8 mouse cellular contexts compared by ENCODE assay signal in the genomic region with DNA sequence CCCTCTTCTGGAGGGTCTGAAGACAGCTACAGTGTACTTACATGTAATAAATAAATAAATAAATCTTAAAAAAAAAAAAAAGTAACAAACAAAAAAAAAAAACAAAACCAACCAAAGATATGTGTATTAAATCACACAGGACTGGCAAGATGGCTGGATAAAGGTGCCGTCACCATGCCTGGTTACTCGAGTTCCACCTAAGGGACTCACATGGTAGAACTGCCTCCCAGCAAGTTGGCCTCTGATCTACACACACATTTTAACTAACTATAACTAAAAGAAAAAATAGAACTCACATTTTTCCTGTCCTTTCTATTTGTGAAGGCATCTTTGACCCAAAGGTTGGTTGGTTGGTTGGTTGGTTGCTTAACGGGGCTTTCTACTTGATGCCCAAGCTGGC. TPM values are rescaled to one million over a fixed set of nuclear protein-coding genes. Genes with fewer than 3 reads are reported as not detected.
DNase-seq lines count a peak whose midpoint lies in the region; ATAC-seq and TF ChIP-seq lines count a peak whose summit lies in the region.

No protein-coding gene starts in this region.

- no peak for ATAC-seq in limb, embryonic 15.5 days (ENCODE audit: insufficient number of reproducible peaks, low FRiP score, low TSS enrichment, low read depth)

- H3K9me3 ChIP-seq in limb, embryonic 15.5 days: no peaks in the 10 kb centered on the region

- no peaks in the 10 kb centered on the region for H3K36me3 ChIP-seq in testis, adult 2 months (ENCODE audit: control insufficient read depth, insufficient read depth, low read length)
- 0 out of 2 replicates have a peak, but pooled peaks cover 3% of the 10 kb centered on the region for H3K36me3 ChIP-seq in limb, embryonic 15.5 days

- WGBS in cerebellum, adult 2 months: 79% methylated on average over 3 of the region's 3 CpGs
- WGBS in limb, embryonic 15.5 days: 80% methylated on average over 3 of the region's 3 CpGs

- H3K27me3 ChIP-seq in cerebellum, adult 2 months (ENCODE audit: control insufficient read depth, insufficient read depth, low read length): no peaks in the 10 kb centered on the region
- H3K27me3 ChIP-seq in testis, adult 2 months (ENCODE audit: control insufficient read depth, insufficient read depth, low read length): no peaks in the 10 kb centered on the region
- no peaks in the 10 kb centered on the region for H3K27me3 ChIP-seq in limb, embryonic 15.5 days

- H3K27ac ChIP-seq in cerebellum, adult 2 months (ENCODE audit: insufficient read depth, low read length): no peak overlapping the region
- no peak overlapping the region for H3K27ac ChIP-seq in testis, adult 2 months (ENCODE audit: control insufficient read depth, insufficient read depth, low read depth, low read length)
- no peak overlapping the region for H3K27ac ChIP-seq in limb, embryonic 15.5 days

- no peak for TF ChIP-seq CTCF in cerebellum, adult 2 months (IDR thresholded peaks at IDR 0.05; ENCODE audit: borderline replicate concordance, insufficient read depth, low read depth, low read length)
- TF ChIP-seq CTCF in testis, adult 2 months (IDR thresholded peaks at IDR 0.05; ENCODE audit: control insufficient read depth, insufficient read depth, insufficient replicate concordance, low read depth, low read length): no peak

- peak overlapping the region; percentile 80 for H3K4me2 ChIP-seq in limb, embryonic 15.5 days

- H3K4me3 ChIP-seq in cerebellum, adult 2 months (replicated peaks; ENCODE audit: insufficient read depth, low read depth, low read length): peak overlapping the region; percentile 74
- peak overlapping the region; percentile 99; the same call in 1 of the 2 replicates for H3K4me3 ChIP-seq in testis, adult 2 months (ENCODE audit: control insufficient read depth, low read depth, low read length)
- H3K4me3 ChIP-seq in limb, embryonic 15.5 days: peak overlapping the region; percentile 97

- no peak for TF ChIP-seq POLR2A in cerebellum, adult 2 months (IDR thresholded peaks at IDR 0.05; ENCODE audit: borderline replicate concordance, insufficient read depth, low read length)
- no peak for TF ChIP-seq POLR2A in testis, adult 2 months (IDR thresholded peaks at IDR 0.05; ENCODE audit: control insufficient read depth, low read depth, low read length)

- peak overlapping the region; percentile 51; the same call in 1 of the 2 replicates for H3K9ac ChIP-seq in limb, embryonic 15.5 days

- no peak for DNase-seq in cerebellum, adult 2 months
- DNase-seq in cerebellum, postnatal 36 days: no peak
- DNase-seq in testis, postnatal 10 days (ENCODE audit: low spot score): no peak
- no peak for DNase-seq in thymus, postnatal 36 days
- no peak for DNase-seq in right cerebral cortex, postnatal 36 days (ENCODE audit: low spot score in 2 of 2)
- DNase-seq in adrenal gland, postnatal 36 days: no peak

- H3K4me1 ChIP-seq in cerebellum, adult 2 months (ENCODE audit: control insufficient read depth, insufficient read depth, low read length): peaks cover 3% of the 10 kb centered on the region
- H3K4me1 ChIP-seq in testis, adult 2 months (ENCODE audit: control insufficient read depth, insufficient read depth, low read length): peaks cover 10% of the 10 kb centered on the region
- peaks cover 23% of the 10 kb centered on the region for H3K4me1 ChIP-seq in limb, embryonic 15.5 days

RNA-seq across cellular contexts. Expression of gene Clta, which starts 7.5 kb away (rescaled TPM):
- 459 and 486 TPM in 2 replicates for polyA plus RNA-seq in cerebellum, adult 2 months (2012; rRNA removed)
- polyA plus RNA-seq in testis, adult 2 months (2012; rRNA removed): 23.1 and 29.0 TPM in 2 replicates
- polyA plus RNA-seq in limb, embryonic 15.5 days (2015; fragmentation: Nextera tagmentation; extraction: Ambion mirVana): 236 and 246 TPM in 2 replicates
- total RNA-seq in adrenal gland, postnatal 36 days (2021): 100 to 1,000 TPM; 183 to 188 TPM

RNA-seq across cellular contexts. Expression of gene Ccin, which starts 28.5 kb away (rescaled TPM):
- polyA plus RNA-seq in cerebellum, adult 2 months (2012; rRNA removed): not detected in 2 replicates
- polyA plus RNA-seq in testis, adult 2 months (2012; rRNA removed): 323 and 342 TPM in 2 replicates
- polyA plus RNA-seq in limb, embryonic 15.5 days (2015; fragmentation: Nextera tagmentation; extraction: Ambion mirVana): not detected in 2 replicates
- not detected for total RNA-seq in adrenal gland, postnatal 36 days (2021)

RNA-seq across cellular contexts. Expression of gene Glipr2, which starts 54.6 kb away (rescaled TPM):
- polyA plus RNA-seq in cerebellum, adult 2 months (2012; rRNA removed): 6.8 and 7.4 TPM in 2 replicates
- 1.6 and 1.8 TPM in 2 replicates for polyA plus RNA-seq in testis, adult 2 months (2012; rRNA removed)
- 85.6 and 108 TPM in 2 replicates for polyA plus RNA-seq in limb, embryonic 15.5 days (2015; fragmentation: Nextera tagmentation; extraction: Ambion mirVana)
- total RNA-seq in adrenal gland, postnatal 36 days (2021): 1 to 10 TPM; 3.7 to 5.3 TPM

Comparison
In these comparisons a context has a peak if more than half of its experiments do, and no peak if none do; other contexts are left out.
1. RNA of gene Ccin, which starts 28.5 kb away (polyA plus RNA-seq): 323 to 342 TPM in testis, adult 2 months; not detected in limb, embryonic 15.5 days and not detected in cerebellum, adult 2 months; every median in the first group is over 100 times any median in the second.
2. RNA of gene Glipr2, which starts 54.6 kb away (polyA plus RNA-seq): 85.6 to 108 TPM in limb, embryonic 15.5 days; 6.8 to 7.4 TPM in cerebellum, adult 2 months and 1.6 to 1.8 TPM in testis, adult 2 months; every median in the first group is over 10 times any median in the second.
3. Peak in every context shown above with its lines, with median percentiles within 50 percentile points of each other: H3K4me3 ChIP-seq.